Mouse (Mus musculus) heart, adult 2 months (tissue): ENCODE results near the gene Lrfn3.
A peak's percentile ranks its signal among the peaks of the same experiment; 100 is the strongest.

Source experiments
- CTCF ChIP-seq: fragments of 200-600 bp; IDR thresholded peaks from 2 replicates; pipeline ENCODE4 v1.8.1; 2022; ENCODE audit warnings: antibody characterized with exemption, mild to moderate bottlenecking, moderate library complexity
- EP300 ChIP-seq: fragments of 200-500 bp; IDR thresholded peaks from 2 replicates; pipeline ENCODE4 v1.6.1; 2011; ENCODE audit warnings: low read depth, low read length, control low read depth; ENCODE audit not compliant: insufficient read depth
- POLR2A ChIP-seq: fragments of 200-500 bp; IDR thresholded peaks from 2 replicates; pipeline ENCODE4 v1.6.1; 2011; ENCODE audit warnings: mild to moderate bottlenecking, low read depth, low read length, control low read depth; ENCODE audit not compliant: insufficient read depth

- TF ChIP-seq POLR2A (no peak), CTCF (peak; percentile 78), EP300 (no peak)
These were observed 14.7 kb downstream of the Lrfn3 start for GRCm38 (mm10) chr7:30347828-30348227.
